Mouse (Mus musculus): ENCODE measurements at regions not wholly inside any gene's neighbourhood (a gene's known extent, or its start where the extent isn't known, plus 50 kb on each side); places are given as distances from the start of the nearest gene placed in this dataset.

GRCm38 (mm10) chr8:34744179-34744578 lies 632.6 kb upstream of the Gm10131 start:
- TF ChIP-seq TCF12 (IDR thresholded peaks at IDR 0.05; ENCODE audit: insufficient read depth, poor library complexity, severe bottlenecking): no peak
- TF ChIP-seq POLR2A (IDR thresholded peaks at IDR 0.05; ENCODE audit: insufficient read length, low read depth): no peak
- TF ChIP-seq POLR2AphosphoS2 (IDR thresholded peaks at IDR 0.05; ENCODE audit: insufficient read length, low read depth): no peak
- no peak for TF ChIP-seq SRF (IDR thresholded peaks at IDR 0.05; ENCODE audit: control insufficient read depth, insufficient read length, low read depth)
